Mouse (Mus musculus) limb, embryonic 14.5 days (tissue): ENCODE measurements around the gene Rnf216. TPM values are rescaled to one million over a fixed set of nuclear protein-coding genes. Genes with fewer than 3 reads are reported as not detected.
A peak's percentile ranks its signal among the peaks of the same experiment; 100 is the strongest.

Experiments used
- ATAC-seq: fragments of 200-750 bp; cut with Nextera tagmentation; 2 replicates; pipeline ENCODE4 v1.8.0; 2017; ENCODE audit warnings: low read depth, moderate number of reproducible peaks, moderate TSS enrichment; ENCODE audit not compliant: low FRiP score
- DNase-seq: peaks from one replicate; pipeline ENCODE4 v3.0.0-alpha.2; 2015; ENCODE audit warnings: low spot score
- H3K27ac ChIP-seq: fragments of 300-500 bp; sonication (generic); replicated peaks from 2 replicates; pipeline ENCODE4 v1.5.1; 2014; ENCODE audit warnings: low read depth, mild to moderate bottlenecking, low read length, moderate library complexity, mixed read lengths
- H3K27me3 ChIP-seq: fragments of 300-500 bp; sonication (generic); 2 replicates; pipeline ENCODE4 v1.6.1; 2014; ENCODE audit warnings: low read length, mixed read lengths; ENCODE audit not compliant: control insufficient read depth, insufficient read depth
- H3K36me3 ChIP-seq: fragments of 300-500 bp; sonication (generic); 2 replicates; pipeline ENCODE4 v1.6.1; 2014; ENCODE audit warnings: mild to moderate bottlenecking, low read length, moderate library complexity, mixed read lengths; ENCODE audit not compliant: control insufficient read depth, insufficient read depth
- H3K4me1 ChIP-seq: fragments of 300-500 bp; sonication (generic); 2 replicates; pipeline ENCODE4 v1.6.1; 2014; ENCODE audit warnings: antibody characterized with exemption, low read length, mixed read lengths; ENCODE audit not compliant: control insufficient read depth, insufficient read depth
- H3K4me2 ChIP-seq: fragments of 300-500 bp; sonication (generic); replicated peaks from 2 replicates; pipeline ENCODE4 v1.6.1; 2014; ENCODE audit warnings: low read depth, mild to moderate bottlenecking, low read length, moderate library complexity; ENCODE audit not compliant: severe bottlenecking
- H3K4me3 ChIP-seq: fragments of 300-500 bp; sonication (generic); replicated peaks from 2 replicates; pipeline ENCODE4 v1.5.1; 2014; ENCODE audit warnings: low read length
- H3K9ac ChIP-seq: fragments of 300-500 bp; sonication (generic); 2 replicates; pipeline ENCODE4 v1.6.1; 2014; ENCODE audit warnings: mild to moderate bottlenecking, low read depth, low read length, moderate library complexity; ENCODE audit not compliant: severe bottlenecking
- H3K9me3 ChIP-seq: fragments of 300-500 bp; sonication (generic); 2 replicates; pipeline ENCODE4 v1.6.1; 2016; ENCODE audit warnings: low read length; ENCODE audit not compliant: control insufficient read depth
- POLR2A ChIP-seq: fragments of 200-500 bp; IDR thresholded peaks from 2 replicates; pipeline ENCODE4 v1.8.0; 2012; ENCODE audit warnings: inconsistent platforms, mild to moderate bottlenecking, moderate library complexity, borderline replicate concordance; ENCODE audit not compliant: insufficient read depth, insufficient read length; ENCODE audit errors: extremely low read depth
- WGBS: fragments of 180-500 bp; shearing (Covaris S2); extraction: QIAGEN DNeasy Blood & Tissue Kit; methylation state at CpG from one replicate; pipeline ENCODE4 v1.1.7; 2014; 5-methylcytosine and 5-hydroxymethylcytosine counted together
- polyA plus RNA-seq, 2 experiments: library from polyadenylated mRNA; depleted of rRNA in 1 of 2; stranded (reverse) in 1 of 2; unstranded in 1 of 2; fragments of >200 nt; fragmentation: Nextera tagmentation in 1 of 2; extraction: Ambion mirVana in 1 of 2; gene quantifications; 2 replicates each; pipeline versions ENCODE4 v1.2.1 to v1.2.3; 2012 to 2014

Gene Rnf216
- polyA plus RNA-seq, 2 experiments: 34.2 to 41.5 TPM

DNA sequence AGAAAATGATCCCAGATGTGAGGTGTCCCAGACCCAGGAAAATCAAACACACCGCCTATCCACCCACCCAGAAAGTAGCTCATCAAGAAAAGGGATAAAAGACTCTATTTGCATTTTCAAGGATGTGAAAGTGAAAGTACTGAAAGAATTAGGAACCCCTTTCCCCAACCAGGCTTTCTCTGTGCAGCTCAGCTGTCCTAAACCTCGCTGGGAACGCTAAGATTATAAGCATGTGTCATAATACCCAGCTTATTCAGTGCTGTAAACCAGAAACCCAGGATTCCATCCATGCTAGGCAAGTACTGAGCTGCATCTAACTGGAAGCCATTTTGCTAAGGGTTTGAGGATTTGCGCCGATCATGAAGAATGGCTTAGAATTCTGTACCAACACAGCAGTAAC, 62.5 kb downstream of the Rnf216 start:
- Histone ChIP-seq H3K4me2 (no peak overlapping the region), H3K27ac (peak overlapping the region; percentile 35; the same call in 1 of the 2 replicates), H3K36me3 (peaks cover 27% of the 10 kb centered on the region), H3K9ac (no peak overlapping the region), H3K9me3 (no peaks in the 10 kb centered on the region), H3K4me1 (peaks cover 5% of the 10 kb centered on the region; the same call in 1 of the 2 replicates), H3K27me3 (no peaks in the 10 kb centered on the region), H3K4me3 (no peak overlapping the region)
- no peak for ATAC-seq
- DNase-seq: no peak
- TF ChIP-seq POLR2A: no peak
- 65% methylated on average over 5 of the region's 5 CpGs for WGBS

DNA sequence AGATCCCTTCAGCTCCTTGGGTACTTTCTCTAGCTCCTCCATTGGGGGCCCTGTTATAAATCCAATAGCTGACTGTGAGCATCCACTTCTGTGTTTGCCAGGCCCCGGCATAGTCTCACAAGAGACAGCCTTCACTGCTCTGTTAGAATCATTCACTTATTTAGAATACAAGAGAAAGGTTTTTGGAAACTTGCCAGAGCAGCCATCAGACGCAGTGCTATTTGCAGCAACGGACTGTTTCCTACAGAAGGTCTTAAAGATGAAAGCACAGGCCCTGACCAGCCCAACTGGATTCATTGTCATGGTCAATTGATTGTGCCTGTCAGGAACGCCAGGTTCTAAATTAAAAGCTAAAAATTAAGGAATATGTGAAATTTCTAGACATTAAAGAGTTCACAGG, 63.0 kb downstream of the Rnf216 start:
- H3K27me3 ChIP-seq: no peaks in the 10 kb centered on the region
- whole genome bisulfite sequencing: 47% methylated on average over 4 of the region's 4 CpGs
- DNase-seq (peak; percentile 74), ATAC-seq (no peak)
- no peak for TF ChIP-seq POLR2A
- peak overlapping the region; percentile 35; the same call in 1 of the 2 replicates for H3K27ac ChIP-seq
- no peak overlapping the region for H3K9ac ChIP-seq
- peaks cover 27% of the 10 kb centered on the region for H3K36me3 ChIP-seq
- H3K4me1 ChIP-seq: peaks cover 5% of the 10 kb centered on the region; the same call in 1 of the 2 replicates
- no peaks in the 10 kb centered on the region for H3K9me3 ChIP-seq
- no peak overlapping the region for H3K4me3 ChIP-seq
- H3K4me2 ChIP-seq: no peak overlapping the region

DNA sequence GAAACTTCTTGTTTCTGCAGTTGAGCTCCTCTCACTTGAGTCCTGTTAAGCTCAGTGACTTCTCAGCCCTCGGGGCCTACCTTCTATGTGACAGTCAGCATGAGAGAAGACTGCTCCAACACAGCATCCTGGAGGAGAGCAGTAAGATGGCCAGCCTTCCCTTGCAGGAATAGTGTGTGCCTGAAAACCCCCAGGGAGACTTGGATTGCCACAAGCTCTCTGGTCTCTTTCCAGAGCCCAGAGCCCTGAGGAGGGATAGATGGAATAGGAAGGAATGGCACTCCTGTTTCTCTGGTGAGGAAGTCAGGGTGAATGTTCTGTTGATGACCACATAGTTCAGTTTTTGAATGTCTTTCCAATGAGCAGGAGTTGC, 63.8 kb downstream of the Rnf216 start:
- no peak for TF ChIP-seq POLR2A
- H3K9me3 ChIP-seq: no peaks in the 10 kb centered on the region
- no peaks in the 10 kb centered on the region for H3K27me3 ChIP-seq
- H3K27ac ChIP-seq: peak overlapping the region; percentile 3; the same call in 1 of the 2 replicates
- 82% methylated on average over 1 of the region's 1 CpGs for WGBS
- peaks cover 27% of the 10 kb centered on the region for H3K36me3 ChIP-seq
- peaks cover 5% of the 10 kb centered on the region; the same call in 1 of the 2 replicates for H3K4me1 ChIP-seq
- ATAC-seq (no peak), DNase-seq (no peak)
- H3K4me3 ChIP-seq: no peak overlapping the region
- no peak overlapping the region for H3K4me2 ChIP-seq
- H3K9ac ChIP-seq: no peak overlapping the region

DNA sequence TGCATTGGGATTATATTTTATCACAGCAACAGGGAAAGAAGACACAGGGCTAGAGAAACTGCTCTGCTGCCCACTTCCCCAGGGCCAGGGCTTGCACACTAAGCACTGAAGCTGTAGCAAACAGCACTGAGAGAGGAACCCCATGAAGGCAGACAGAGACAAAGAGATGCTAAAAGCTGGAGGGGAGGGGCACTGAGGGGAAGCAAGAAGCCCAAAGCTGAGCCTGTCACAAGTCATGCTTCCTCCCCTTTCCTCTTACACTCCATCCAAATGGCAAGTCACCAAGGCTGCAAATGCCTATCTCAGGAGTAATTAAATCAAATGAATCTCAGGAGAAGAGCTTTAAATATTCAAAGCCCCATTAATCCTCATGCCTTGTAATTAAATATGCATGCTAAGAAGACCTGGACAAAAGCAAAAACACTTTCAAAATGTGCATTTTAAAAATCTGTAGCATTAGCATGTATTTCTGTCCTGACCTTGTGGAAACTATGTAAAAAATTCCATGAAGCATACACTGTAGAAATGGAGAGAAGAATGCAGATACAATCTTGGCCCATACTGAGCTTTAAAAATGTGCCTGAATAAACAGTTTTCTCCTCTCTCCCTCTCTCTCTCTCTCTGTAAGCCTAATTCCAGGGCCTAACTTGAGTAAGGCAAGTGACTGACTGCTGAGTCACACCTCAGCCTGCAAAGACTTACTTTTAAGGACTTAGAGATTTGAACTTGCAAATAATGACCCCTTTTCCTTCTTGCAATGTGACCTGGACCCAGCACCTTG, 64.4 kb downstream of the Rnf216 start:
- peaks cover 25% of the 10 kb centered on the region for H3K36me3 ChIP-seq
- no peak for ATAC-seq

DNA sequence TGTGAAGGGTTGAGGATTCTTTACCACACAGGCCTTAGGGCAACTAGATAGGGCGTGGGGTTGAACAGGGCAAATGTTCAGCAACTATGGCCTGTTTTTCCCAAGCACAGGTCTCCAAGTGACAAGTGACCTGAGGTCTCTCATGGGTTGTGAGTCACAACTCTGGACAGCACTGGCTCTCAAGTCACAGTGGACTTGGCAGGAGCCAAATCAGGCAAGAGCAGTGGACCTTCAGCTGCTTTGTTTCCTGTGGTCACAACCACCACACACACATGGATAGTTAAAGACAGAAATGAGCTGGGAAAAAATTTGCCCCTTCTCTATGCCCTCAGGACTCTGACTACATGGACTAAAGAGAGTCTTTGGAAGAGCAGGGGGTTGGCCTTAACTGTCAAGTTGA, 65.2 kb downstream of the Rnf216 start:
- DNase-seq (no peak), ATAC-seq (no peak)
- Histone ChIP-seq H3K4me2 (no peak overlapping the region), H3K4me1 (peaks cover 5% of the 10 kb centered on the region; the same call in 1 of the 2 replicates), H3K4me3 (no peak overlapping the region), H3K9me3 (no peaks in the 10 kb centered on the region), H3K9ac (no peak overlapping the region), H3K27ac (0 out of 2 replicates have a peak overlapping the region, but pooled peaks have one; percentile 13), H3K27me3 (no peaks in the 10 kb centered on the region), H3K36me3 (peaks cover 18% of the 10 kb centered on the region)
- TF ChIP-seq POLR2A: no peak
- 94% methylated on average over 1 of the region's 1 CpGs for WGBS

More for the DNA sequence above, 64.4 kb downstream of the Rnf216 start:
- Histone ChIP-seq H3K27ac (peak overlapping the region; percentile 13; the same call in 1 of the 2 replicates), H3K9me3 (no peaks in the 10 kb centered on the region), H3K27me3 (no peaks in the 10 kb centered on the region), H3K4me3 (no peak overlapping the region), H3K9ac (no peak overlapping the region), H3K4me2 (no peak overlapping the region), H3K4me1 (peaks cover 5% of the 10 kb centered on the region; the same call in 1 of the 2 replicates)
- no peak for DNase-seq
- TF ChIP-seq POLR2A: no peak
